Mouse (Mus musculus): ENCODE measurements around the gene Cd164l2. TPM values are rescaled to one million over a fixed set of nuclear protein-coding genes. Genes with fewer than 3 reads are reported as not detected.

The Cd164l2 gene
- polyA plus RNA-seq, 1 experiment from 2014 or later, result 11.6 TPM

- no peak overlapping the region for H3K4me2 ChIP-seq (replicated peaks; ENCODE audit: low read depth, low read length)
- peak overlapping the region; percentile 77 for H3K27ac ChIP-seq (ENCODE audit: low read length)
- no peaks in the 10 kb centered on the region for H3K27me3 ChIP-seq (ENCODE audit: control insufficient read depth, insufficient read depth, low read length)
- no peak overlapping the region for H3K4me3 ChIP-seq (ENCODE audit: low read depth, low read length)
- no peaks in the 10 kb centered on the region for H3K9me3 ChIP-seq (ENCODE audit: control insufficient read depth, low read depth, low read length)
- no peak for ATAC-seq (ENCODE audit: insufficient number of reproducible peaks, insufficient read depth, low FRiP score, low read depth)
- peaks cover 40% of the 10 kb centered on the region for H3K36me3 ChIP-seq (ENCODE audit: control insufficient read depth, insufficient read depth, low read length)
- peaks cover 50% of the 10 kb centered on the region for H3K4me1 ChIP-seq (ENCODE audit: control insufficient read depth, insufficient read depth, low read length)
- H3K9ac ChIP-seq (replicated peaks; ENCODE audit: low read depth, low read length), result no peak overlapping the region; the same call in 1 of the 2 replicates
- WGBS, result 19% methylated on average over 5 of the region's 5 CpGs
Measured at GRCm38 (mm10) chr4:133197355-133197754, 14.6 kb upstream of the Cd164l2 start.

GRCm38 (mm10) chr4:133197801-133198286, 14.1 kb upstream of the Cd164l2 start:
- peaks cover 36% of the 10 kb centered on the region for H3K36me3 ChIP-seq (ENCODE audit: control insufficient read depth, insufficient read depth, low read length)
- H3K4me2 ChIP-seq (replicated peaks; ENCODE audit: low read depth, low read length), result no peak overlapping the region
- H3K27ac ChIP-seq (ENCODE audit: low read length), result peak overlapping the region; percentile 77
- no peak overlapping the region; the same call in 1 of the 2 replicates for H3K9ac ChIP-seq (replicated peaks; ENCODE audit: low read depth, low read length)
- H3K9me3 ChIP-seq (ENCODE audit: control insufficient read depth, low read depth, low read length), result no peaks in the 10 kb centered on the region
- H3K4me1 ChIP-seq (ENCODE audit: control insufficient read depth, insufficient read depth, low read length), result peaks cover 50% of the 10 kb centered on the region
- H3K27me3 ChIP-seq (ENCODE audit: control insufficient read depth, insufficient read depth, low read length), result no peaks in the 10 kb centered on the region
- 0 out of 2 replicates have a peak, but pooled peaks have one; percentile 2 for ATAC-seq (ENCODE audit: insufficient number of reproducible peaks, insufficient read depth, low FRiP score, low read depth)
- 26% methylated on average over 13 of the region's 13 CpGs for WGBS
- no peak overlapping the region for H3K4me3 ChIP-seq (ENCODE audit: low read depth, low read length)

- Histone ChIP-seq H3K4me1 (ENCODE audit: control insufficient read depth, insufficient read depth, low read length) (peaks cover 50% of the 10 kb centered on the region), H3K9me3 (ENCODE audit: control insufficient read depth, low read depth, low read length) (no peaks in the 10 kb centered on the region), H3K27ac (ENCODE audit: low read length) (peak overlapping the region; percentile 77), H3K4me3 (ENCODE audit: low read depth, low read length) (no peak overlapping the region), H3K4me2 (replicated peaks; ENCODE audit: low read depth, low read length) (no peak overlapping the region), H3K36me3 (ENCODE audit: control insufficient read depth, insufficient read depth, low read length) (peaks cover 28% of the 10 kb centered on the region), H3K9ac (replicated peaks; ENCODE audit: low read depth, low read length) (no peak overlapping the region), H3K27me3 (ENCODE audit: control insufficient read depth, insufficient read depth, low read length) (no peaks in the 10 kb centered on the region)
- peak; percentile 14; the same call in 1 of the 2 replicates for ATAC-seq (ENCODE audit: insufficient number of reproducible peaks, insufficient read depth, low FRiP score, low read depth)
- 19% methylated on average over 19 of the region's 19 CpGs for WGBS
Measured at GRCm38 (mm10) chr4:133198337-133199180, 13.4 kb upstream of the Cd164l2 start.

GRCm38 (mm10) chr4:133199743-133200142, 12.2 kb upstream of the Cd164l2 start:
- peaks cover 17% of the 10 kb centered on the region for H3K36me3 ChIP-seq (ENCODE audit: control insufficient read depth, insufficient read depth, low read length)
- H3K4me2 ChIP-seq (replicated peaks; ENCODE audit: low read depth, low read length), result no peak overlapping the region
- no peaks in the 10 kb centered on the region for H3K27me3 ChIP-seq (ENCODE audit: control insufficient read depth, insufficient read depth, low read length)
- peaks cover 55% of the 10 kb centered on the region for H3K4me1 ChIP-seq (ENCODE audit: control insufficient read depth, insufficient read depth, low read length)
- ATAC-seq (ENCODE audit: insufficient number of reproducible peaks, insufficient read depth, low FRiP score, low read depth), result no peak
- 68% methylated on average over 6 of the region's 6 CpGs for WGBS
- no peak overlapping the region for H3K9ac ChIP-seq (replicated peaks; ENCODE audit: low read depth, low read length)
- H3K9me3 ChIP-seq (ENCODE audit: control insufficient read depth, low read depth, low read length), result no peaks in the 10 kb centered on the region
- no peak overlapping the region; the same call in 1 of the 2 replicates for H3K27ac ChIP-seq (ENCODE audit: low read length)
- no peak overlapping the region for H3K4me3 ChIP-seq (ENCODE audit: low read depth, low read length)

- no peak overlapping the region for H3K4me2 ChIP-seq (replicated peaks; ENCODE audit: low read depth, low read length)
- peaks cover 57% of the 10 kb centered on the region for H3K4me1 ChIP-seq (ENCODE audit: control insufficient read depth, insufficient read depth, low read length)
- no peak for ATAC-seq (ENCODE audit: insufficient number of reproducible peaks, insufficient read depth, low FRiP score, low read depth)
- no peaks in the 10 kb centered on the region for H3K27me3 ChIP-seq (ENCODE audit: control insufficient read depth, insufficient read depth, low read length)
- WGBS, result 31% methylated on average over 21 of the region's 21 CpGs
- H3K9me3 ChIP-seq (ENCODE audit: control insufficient read depth, low read depth, low read length), result no peaks in the 10 kb centered on the region
- H3K9ac ChIP-seq (replicated peaks; ENCODE audit: low read depth, low read length), result no peak overlapping the region
- peaks cover 17% of the 10 kb centered on the region for H3K36me3 ChIP-seq (ENCODE audit: control insufficient read depth, insufficient read depth, low read length)
- no peak overlapping the region for H3K4me3 ChIP-seq (ENCODE audit: low read depth, low read length)
- peak overlapping the region; percentile 58; the same call in 1 of the 2 replicates for H3K27ac ChIP-seq (ENCODE audit: low read length)
Measured at GRCm38 (mm10) chr4:133200343-133200742, 11.6 kb upstream of the Cd164l2 start.

GRCm38 (mm10) chr4:133201006-133201771, 10.7 kb upstream of the Cd164l2 start:
- Histone ChIP-seq H3K9me3 (ENCODE audit: control insufficient read depth, low read depth, low read length) (no peaks in the 10 kb centered on the region), H3K9ac (replicated peaks; ENCODE audit: low read depth, low read length) (no peak overlapping the region), H3K4me3 (ENCODE audit: low read depth, low read length) (no peak overlapping the region), H3K27ac (ENCODE audit: low read length) (peak overlapping the region; percentile 58; the same call in 1 of the 2 replicates), H3K4me2 (replicated peaks; ENCODE audit: low read depth, low read length) (no peak overlapping the region), H3K36me3 (ENCODE audit: control insufficient read depth, insufficient read depth, low read length) (peaks cover 9% of the 10 kb centered on the region), H3K4me1 (ENCODE audit: control insufficient read depth, insufficient read depth, low read length) (peaks cover 57% of the 10 kb centered on the region), H3K27me3 (ENCODE audit: control insufficient read depth, insufficient read depth, low read length) (no peaks in the 10 kb centered on the region)
- ATAC-seq (ENCODE audit: insufficient number of reproducible peaks, insufficient read depth, low FRiP score, low read depth), result peak; percentile 48; the same call in 1 of the 2 replicates
- WGBS, result 60% methylated on average over 8 of the region's 8 CpGs

GRCm38 (mm10) chr4:133202254-133202653, 9.7 kb upstream of the Cd164l2 start:
- H3K36me3 ChIP-seq (ENCODE audit: control insufficient read depth, insufficient read depth, low read length), result no peaks in the 10 kb centered on the region; the same call in 1 of the 2 replicates
- no peak overlapping the region for H3K27ac ChIP-seq (ENCODE audit: low read length)
- no peak overlapping the region for H3K9ac ChIP-seq (replicated peaks; ENCODE audit: low read depth, low read length)
- H3K4me2 ChIP-seq (replicated peaks; ENCODE audit: low read depth, low read length), result no peak overlapping the region
- H3K27me3 ChIP-seq (ENCODE audit: control insufficient read depth, insufficient read depth, low read length), result no peaks in the 10 kb centered on the region
- no peaks in the 10 kb centered on the region for H3K9me3 ChIP-seq (ENCODE audit: control insufficient read depth, low read depth, low read length)
- 93% methylated on average over 3 of the region's 3 CpGs for WGBS
- peaks cover 48% of the 10 kb centered on the region for H3K4me1 ChIP-seq (ENCODE audit: control insufficient read depth, insufficient read depth, low read length)
- ATAC-seq (ENCODE audit: insufficient number of reproducible peaks, insufficient read depth, low FRiP score, low read depth), result no peak
- H3K4me3 ChIP-seq (ENCODE audit: low read depth, low read length), result no peak overlapping the region

GRCm38 (mm10) chr4:133203591-133203990, 8.3 kb upstream of the Cd164l2 start:
- WGBS, result 63% methylated on average over 3 of the region's 3 CpGs

More at GRCm38 (mm10) chr4:133203591-133203990, 8.3 kb upstream of the Cd164l2 start:
- Histone ChIP-seq H3K36me3 (ENCODE audit: control insufficient read depth, insufficient read depth, low read length) (no peaks in the 10 kb centered on the region; the same call in 1 of the 2 replicates), H3K27me3 (ENCODE audit: control insufficient read depth, insufficient read depth, low read length) (no peaks in the 10 kb centered on the region), H3K4me2 (replicated peaks; ENCODE audit: low read depth, low read length) (no peak overlapping the region), H3K9me3 (ENCODE audit: control insufficient read depth, low read depth, low read length) (no peaks in the 10 kb centered on the region), H3K4me1 (ENCODE audit: control insufficient read depth, insufficient read depth, low read length) (peaks cover 34% of the 10 kb centered on the region), H3K9ac (replicated peaks; ENCODE audit: low read depth, low read length) (no peak overlapping the region), H3K27ac (ENCODE audit: low read length) (no peak overlapping the region), H3K4me3 (ENCODE audit: low read depth, low read length) (no peak overlapping the region)
- no peak for ATAC-seq (ENCODE audit: insufficient number of reproducible peaks, insufficient read depth, low FRiP score, low read depth)

All from stomach, embryonic 14.5 days (tissue).